Mouse (Mus musculus): ENCODE data around the gene Olfr1361. TPM values are rescaled to one million over a fixed set of nuclear protein-coding genes. Genes with fewer than 3 reads are reported as not detected.
A peak's percentile ranks its signal among the peaks of the same experiment; 100 is the strongest.

Gene Olfr1361
- not detected in 2 replicates for polyA plus RNA-seq (2014; fragmentation: Nextera tagmentation; extraction: Ambion mirVana)

DNA sequence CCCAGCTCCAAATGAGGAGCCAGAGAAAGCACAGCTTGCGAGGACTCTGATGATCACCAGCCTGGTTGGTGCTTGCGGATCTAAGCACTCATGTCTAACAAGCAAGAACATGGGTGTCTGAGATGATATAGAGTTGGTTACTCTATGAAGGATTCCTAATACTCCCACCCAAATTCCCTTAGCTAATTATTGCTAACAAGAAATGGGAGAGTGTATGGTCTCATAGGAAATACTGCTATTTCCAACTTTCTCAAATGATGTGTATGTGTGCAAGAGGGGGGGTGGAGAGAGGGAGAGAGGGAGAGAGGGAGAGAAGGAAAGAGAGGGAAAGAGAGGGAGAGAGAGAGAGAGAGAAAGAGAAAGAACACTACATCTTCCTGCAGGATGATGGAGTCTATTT is at the start of gene Olfr1361:
Gene Olfr1361, minus strand, starts transcription at position 101 of the 400 bp plus-strand sequence.
- no peaks in the 10 kb centered on the region for H3K9me3 ChIP-seq (ENCODE audit: control insufficient read depth, low read length)
- no peaks in the 10 kb centered on the region for H3K4me1 ChIP-seq (ENCODE audit: control insufficient read depth in 2 of 2, insufficient read depth in 2 of 2, low read length in 2 of 2)
- no peak within 1 kb of the TSS for H3K4me3 ChIP-seq (ENCODE audit: control insufficient read depth in 1 of 2, insufficient read depth in 1 of 2, low read depth in 1 of 2, low read length in 2 of 2)
- no peaks in the 10 kb centered on the region for H3K36me3 ChIP-seq (ENCODE audit: control insufficient read depth, insufficient read depth, low read length)
- no peak within 1 kb of the TSS for H3K27ac ChIP-seq (replicated peaks in 1 of 2; ENCODE audit: control insufficient read depth in 1 of 2, insufficient read depth in 1 of 2, low read depth in 2 of 2, low read length in 2 of 2)
- H3K27me3 ChIP-seq (ENCODE audit: control insufficient read depth, insufficient read depth, low read length) = no peaks in the 10 kb centered on the region
- H3K9ac ChIP-seq (ENCODE audit: low read length) = no peak within 1 kb of the TSS
- no peak for ATAC-seq (ENCODE audit: insufficient number of reproducible peaks, insufficient read depth, low FRiP score, low read depth)
- H3K4me2 ChIP-seq (ENCODE audit: low read length) = no peak within 1 kb of the TSS
- WGBS = 77% methylated on average over 2 of the region's 2 CpGs

DNA sequence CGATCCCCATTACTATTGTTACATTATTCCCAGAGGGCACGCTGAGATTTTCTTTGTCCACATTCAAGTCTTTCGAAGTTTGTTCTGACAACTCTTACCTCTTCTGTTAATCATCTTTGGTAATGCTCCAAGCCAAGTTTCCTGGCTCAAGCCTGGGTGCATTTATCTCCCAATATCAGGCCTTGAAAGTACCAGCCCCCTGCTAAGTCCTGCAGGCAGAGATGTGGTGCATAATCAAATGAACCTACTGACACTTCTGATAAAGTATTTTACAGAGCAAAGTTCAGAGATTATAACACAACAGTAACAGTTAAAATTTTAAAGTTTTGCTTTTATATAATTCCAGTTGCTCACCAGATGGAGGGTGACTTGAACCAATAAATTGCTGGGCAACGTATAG is 48.5 kb upstream of the Olfr1361 start:
- ATAC-seq (ENCODE audit: insufficient number of reproducible peaks, insufficient read depth, low FRiP score, low read depth) = no peak
- H3K27ac ChIP-seq (replicated peaks in 1 of 2; ENCODE audit: control insufficient read depth in 1 of 2, insufficient read depth in 1 of 2, low read depth in 2 of 2, low read length in 2 of 2) = peak overlapping the region in 1 of 2 experiments; percentile 59; a peak in 2 of 4 replicates
- peaks cover 3 to 7% of the 10 kb centered on the region in 2 experiments; a peak in 3 of 4 replicates for H3K4me1 ChIP-seq (ENCODE audit: control insufficient read depth in 2 of 2, insufficient read depth in 2 of 2, low read length in 2 of 2)
- 31% methylated on average over 4 of the region's 4 CpGs for WGBS
- peak overlapping the region; percentile 79 for H3K4me2 ChIP-seq (ENCODE audit: low read length)
- H3K36me3 ChIP-seq (ENCODE audit: control insufficient read depth, insufficient read depth, low read length) = no peaks in the 10 kb centered on the region
- no peaks in the 10 kb centered on the region for H3K9me3 ChIP-seq (ENCODE audit: control insufficient read depth, low read length)
- peak overlapping the region in 1 of 2 experiments; percentile 49; a peak in 2 of 4 replicates for H3K4me3 ChIP-seq (ENCODE audit: control insufficient read depth in 1 of 2, insufficient read depth in 1 of 2, low read depth in 1 of 2, low read length in 2 of 2)
- H3K9ac ChIP-seq (ENCODE audit: low read length) = peak overlapping the region; percentile 74; the same call in 1 of the 2 replicates
- H3K27me3 ChIP-seq (ENCODE audit: control insufficient read depth, insufficient read depth, low read length) = no peaks in the 10 kb centered on the region

GRCm38 (mm10) chr13:21710821-21711525 is 47.8 kb upstream of the Olfr1361 start:
- peak overlapping the region; percentile 74 for H3K9ac ChIP-seq (ENCODE audit: low read length)
- H3K4me1 ChIP-seq (ENCODE audit: control insufficient read depth in 2 of 2, insufficient read depth in 2 of 2, low read length in 2 of 2) = peaks cover 3 to 7% of the 10 kb centered on the region in 2 experiments; a peak in 3 of 4 replicates
- H3K4me2 ChIP-seq (ENCODE audit: low read length) = peak overlapping the region; percentile 79
- no peaks in the 10 kb centered on the region for H3K36me3 ChIP-seq (ENCODE audit: control insufficient read depth, insufficient read depth, low read length)
- H3K27me3 ChIP-seq (ENCODE audit: control insufficient read depth, insufficient read depth, low read length) = no peaks in the 10 kb centered on the region
- WGBS = 3% methylated on average over 22 of the region's 22 CpGs
- peak; percentile 79; the same call in 1 of the 2 replicates for ATAC-seq (ENCODE audit: insufficient number of reproducible peaks, insufficient read depth, low FRiP score, low read depth)
- H3K4me3 ChIP-seq (ENCODE audit: control insufficient read depth in 1 of 2, insufficient read depth in 1 of 2, low read depth in 1 of 2, low read length in 2 of 2) = peak overlapping the region; percentile 49 to 58
- H3K9me3 ChIP-seq (ENCODE audit: control insufficient read depth, low read length) = no peaks in the 10 kb centered on the region
- peak overlapping the region; percentile 59 to 66; a peak in 3 of 4 replicates for H3K27ac ChIP-seq (replicated peaks in 1 of 2; ENCODE audit: control insufficient read depth in 1 of 2, insufficient read depth in 1 of 2, low read depth in 2 of 2, low read length in 2 of 2)

DNA sequence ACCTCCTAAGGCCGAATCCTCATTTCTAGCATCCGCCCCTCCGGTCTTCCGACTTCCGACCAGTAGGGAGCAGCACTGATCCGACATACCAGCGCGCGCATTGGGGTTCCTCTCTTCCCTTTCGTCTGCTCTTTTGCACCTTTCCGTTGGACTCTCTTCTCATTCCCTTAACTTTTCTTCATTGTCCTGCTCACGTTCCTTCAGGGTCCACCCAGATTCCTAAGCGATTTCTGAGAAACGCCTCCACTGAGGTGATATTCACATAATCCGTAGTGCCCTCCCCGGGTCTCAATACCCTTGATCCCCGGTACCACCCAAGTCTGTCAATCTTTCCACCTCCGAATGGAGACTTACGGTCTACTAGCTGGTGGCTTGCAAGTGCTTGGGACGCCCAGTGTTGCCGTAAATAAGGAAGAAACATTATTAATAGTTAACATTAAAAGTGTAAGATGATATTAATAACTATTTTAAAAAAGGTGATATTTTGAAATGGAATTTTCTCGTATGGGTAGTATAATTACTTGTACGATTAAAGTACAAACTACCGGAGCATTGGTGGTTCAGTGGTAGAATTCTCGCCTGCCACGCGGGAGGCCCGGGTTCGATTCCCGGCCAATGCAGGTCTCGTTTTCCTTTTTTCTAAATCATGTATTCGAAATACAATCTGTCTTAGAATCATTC is 47.0 kb upstream of the Olfr1361 start:
- peak; percentile 71 for ATAC-seq (ENCODE audit: insufficient number of reproducible peaks, insufficient read depth, low FRiP score, low read depth)
- no peaks in the 10 kb centered on the region for H3K9me3 ChIP-seq (ENCODE audit: control insufficient read depth, low read length)
- peak overlapping the region; percentile 77 to 98 for H3K27ac ChIP-seq (replicated peaks in 1 of 2; ENCODE audit: control insufficient read depth in 1 of 2, insufficient read depth in 1 of 2, low read depth in 2 of 2, low read length in 2 of 2)
- under 1% methylated on average over 32 of the region's 32 CpGs for WGBS
- peaks cover 2 to 4% of the 10 kb centered on the region in 2 experiments; a peak in 3 of 4 replicates for H3K4me1 ChIP-seq (ENCODE audit: control insufficient read depth in 2 of 2, insufficient read depth in 2 of 2, low read length in 2 of 2)
- no peaks in the 10 kb centered on the region for H3K36me3 ChIP-seq (ENCODE audit: control insufficient read depth, insufficient read depth, low read length)
- H3K4me3 ChIP-seq (ENCODE audit: control insufficient read depth in 1 of 2, insufficient read depth in 1 of 2, low read depth in 1 of 2, low read length in 2 of 2) = peak overlapping the region; percentile 49 to 93
- H3K27me3 ChIP-seq (ENCODE audit: control insufficient read depth, insufficient read depth, low read length) = no peaks in the 10 kb centered on the region
- H3K4me2 ChIP-seq (ENCODE audit: low read length) = peak overlapping the region; percentile 79
- H3K9ac ChIP-seq (ENCODE audit: low read length) = peak overlapping the region; percentile 65

- Histone ChIP-seq H3K27me3 (ENCODE audit: control insufficient read depth, insufficient read depth, low read length) (no peaks in the 10 kb centered on the region), H3K36me3 (ENCODE audit: control insufficient read depth, insufficient read depth, low read length) (no peaks in the 10 kb centered on the region), H3K4me2 (ENCODE audit: low read length) (no peak overlapping the region), H3K27ac (replicated peaks in 1 of 2; ENCODE audit: control insufficient read depth in 1 of 2, insufficient read depth in 1 of 2, low read depth in 2 of 2, low read length in 2 of 2) (no peak overlapping the region), H3K4me1 (ENCODE audit: control insufficient read depth in 2 of 2, insufficient read depth in 2 of 2, low read length in 2 of 2) (no peaks in the 10 kb centered on the region), H3K4me3 (ENCODE audit: control insufficient read depth in 1 of 2, insufficient read depth in 1 of 2, low read depth in 1 of 2, low read length in 2 of 2) (no peak overlapping the region), H3K9ac (ENCODE audit: low read length) (no peak overlapping the region), H3K9me3 (ENCODE audit: control insufficient read depth, low read length) (no peaks in the 10 kb centered on the region)
- ATAC-seq (ENCODE audit: insufficient number of reproducible peaks, insufficient read depth, low FRiP score, low read depth) = no peak
- 64% methylated on average over 4 of the region's 4 CpGs for WGBS
Observed at GRCm38 (mm10) chr13:21706669-21707068, 43.5 kb upstream of the Olfr1361 start.

- ATAC-seq (ENCODE audit: insufficient number of reproducible peaks, insufficient read depth, low FRiP score, low read depth) = no peak
Observed at GRCm38 (mm10) chr13:21697811-21698210, 34.6 kb upstream of the Olfr1361 start, which contains the start of gene Olfr1359. TSS of gene Olfr1359 (plus strand) at chr13:21698111.

DNA sequence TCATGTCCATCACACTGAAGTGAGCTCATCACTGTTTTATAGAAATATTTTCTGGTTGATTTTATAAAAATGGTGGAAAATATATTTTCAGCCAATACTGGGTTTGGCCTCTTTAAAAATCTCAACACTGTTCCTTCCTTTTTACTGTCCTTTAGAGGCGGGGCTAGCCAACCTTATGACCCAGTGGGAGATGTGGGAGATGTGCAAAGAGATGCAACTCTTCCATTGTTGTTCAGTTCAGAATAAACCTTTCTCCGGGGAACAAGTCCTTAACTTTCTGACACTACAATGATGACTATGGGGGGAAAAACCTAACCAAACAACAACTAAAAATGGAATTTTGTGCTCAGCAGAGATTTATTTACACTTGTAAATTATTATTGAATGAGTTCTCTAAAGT is 14.1 kb upstream of the Olfr1361 start, which contains the start of gene Olfr1360:
Gene Olfr1360, minus strand, starts transcription at position 101 of the 400 bp plus-strand sequence.
- H3K27ac ChIP-seq (replicated peaks in 1 of 2; ENCODE audit: control insufficient read depth in 1 of 2, insufficient read depth in 1 of 2, low read depth in 2 of 2, low read length in 2 of 2) = no peak within 1 kb of the TSS
- WGBS = 73% methylated on average over 2 of the region's 2 CpGs
- no peaks in the 10 kb centered on the region for H3K4me1 ChIP-seq (ENCODE audit: control insufficient read depth in 2 of 2, insufficient read depth in 2 of 2, low read length in 2 of 2)
- no peak within 1 kb of the TSS for H3K4me2 ChIP-seq (ENCODE audit: low read length)
- no peaks in the 10 kb centered on the region for H3K27me3 ChIP-seq (ENCODE audit: control insufficient read depth, insufficient read depth, low read length)
- no peak within 1 kb of the TSS for H3K4me3 ChIP-seq (ENCODE audit: control insufficient read depth in 1 of 2, insufficient read depth in 1 of 2, low read depth in 1 of 2, low read length in 2 of 2)
- no peaks in the 10 kb centered on the region for H3K9me3 ChIP-seq (ENCODE audit: control insufficient read depth, low read length)
- H3K36me3 ChIP-seq (ENCODE audit: control insufficient read depth, insufficient read depth, low read length) = no peaks in the 10 kb centered on the region
- ATAC-seq (ENCODE audit: insufficient number of reproducible peaks, insufficient read depth, low FRiP score, low read depth) = no peak
- no peak within 1 kb of the TSS for H3K9ac ChIP-seq (ENCODE audit: low read length)

More at GRCm38 (mm10) chr13:21697811-21698210, 34.6 kb upstream of the Olfr1361 start, which contains the start of gene Olfr1359:
- H3K9me3 ChIP-seq (ENCODE audit: control insufficient read depth, low read length) = no peaks in the 10 kb centered on the region
- no peak within 1 kb of the TSS for H3K4me3 ChIP-seq (ENCODE audit: control insufficient read depth in 1 of 2, insufficient read depth in 1 of 2, low read depth in 1 of 2, low read length in 2 of 2)
- H3K9ac ChIP-seq (ENCODE audit: low read length) = no peak within 1 kb of the TSS
- no peaks in the 10 kb centered on the region for H3K27me3 ChIP-seq (ENCODE audit: control insufficient read depth, insufficient read depth, low read length)
- no peaks in the 10 kb centered on the region for H3K4me1 ChIP-seq (ENCODE audit: control insufficient read depth in 2 of 2, insufficient read depth in 2 of 2, low read length in 2 of 2)
- H3K4me2 ChIP-seq (ENCODE audit: low read length) = no peak within 1 kb of the TSS
- H3K36me3 ChIP-seq (ENCODE audit: control insufficient read depth, insufficient read depth, low read length) = no peaks in the 10 kb centered on the region
- no peak within 1 kb of the TSS for H3K27ac ChIP-seq (replicated peaks in 1 of 2; ENCODE audit: control insufficient read depth in 1 of 2, insufficient read depth in 1 of 2, low read depth in 2 of 2, low read length in 2 of 2)

All from heart, embryonic 14.5 days (tissue).